Mouse (Mus musculus) kidney, embryonic 14.5 days (tissue): ENCODE data around the gene Zfp668. TPM values are rescaled to one million over a fixed set of nuclear protein-coding genes. Genes with fewer than 3 reads are reported as not detected.

Experiments
- ATAC-seq: fragments of 200-750 bp; cut with Nextera tagmentation; 2 replicates; pipeline ENCODE4 v1.8.0; 2017; ENCODE audit warnings: moderate number of reproducible peaks, mild to moderate bottlenecking, moderate TSS enrichment, moderate library complexity; ENCODE audit not compliant: low FRiP score, low TSS enrichment
- H3K27ac ChIP-seq: fragments of 300-500 bp; sonication (generic); 2 replicates; pipeline ENCODE4 v1.5.1; 2014; ENCODE audit warnings: low read depth, mild to moderate bottlenecking, low read length, moderate library complexity, mixed read lengths
- H3K27me3 ChIP-seq: fragments of 300-500 bp; sonication (generic); 2 replicates; pipeline ENCODE4 v1.6.1; 2014; ENCODE audit warnings: mild to moderate bottlenecking, low read length; ENCODE audit not compliant: control insufficient read depth, insufficient read depth
- H3K36me3 ChIP-seq: fragments of 300-500 bp; sonication (generic); 2 replicates; pipeline ENCODE4 v1.6.1; 2014; ENCODE audit warnings: low read length, mixed read lengths; ENCODE audit not compliant: control insufficient read depth, insufficient read depth
- H3K4me1 ChIP-seq: fragments of 300-500 bp; sonication (generic); 2 replicates; pipeline ENCODE4 v1.6.1; 2014; ENCODE audit warnings: low read length, mixed read lengths; ENCODE audit not compliant: control insufficient read depth, insufficient read depth
- H3K4me2 ChIP-seq: fragments of 300-500 bp; sonication (generic); replicated peaks from 2 replicates; pipeline ENCODE4 v1.6.1; 2014; ENCODE audit warnings: low read depth, mild to moderate bottlenecking, low read length
- H3K4me3 ChIP-seq: fragments of 300-500 bp; sonication (generic); 2 replicates; pipeline ENCODE4 v1.5.1; 2014; ENCODE audit warnings: mild to moderate bottlenecking, low read length
- H3K9ac ChIP-seq: fragments of 300-500 bp; sonication (generic); 2 replicates; pipeline ENCODE4 v1.6.1; 2014; ENCODE audit warnings: low read depth, mild to moderate bottlenecking, low read length, moderate library complexity
- H3K9me3 ChIP-seq: fragments of 300-500 bp; sonication (generic); 2 replicates; pipeline ENCODE4 v1.6.1; 2016; ENCODE audit warnings: low read length; ENCODE audit not compliant: control insufficient read depth
- WGBS: fragments of 180-500 bp; shearing (Covaris S2); extraction: QIAGEN DNeasy Blood & Tissue Kit; methylation state at CpG from one replicate; pipeline ENCODE4 v1.1.7; 2014; 5-methylcytosine and 5-hydroxymethylcytosine counted together
- polyA plus RNA-seq: library from polyadenylated mRNA; unstranded; fragments of >200 nt; fragmentation: Nextera tagmentation; extraction: Ambion mirVana; gene quantifications from 2 replicates; pipeline ENCODE4 v1.2.1, GENCODE M21; 2014

The Zfp668 gene
- polyA plus RNA-seq, 1 experiment from 2014 or later = 21.9 TPM

DNA sequence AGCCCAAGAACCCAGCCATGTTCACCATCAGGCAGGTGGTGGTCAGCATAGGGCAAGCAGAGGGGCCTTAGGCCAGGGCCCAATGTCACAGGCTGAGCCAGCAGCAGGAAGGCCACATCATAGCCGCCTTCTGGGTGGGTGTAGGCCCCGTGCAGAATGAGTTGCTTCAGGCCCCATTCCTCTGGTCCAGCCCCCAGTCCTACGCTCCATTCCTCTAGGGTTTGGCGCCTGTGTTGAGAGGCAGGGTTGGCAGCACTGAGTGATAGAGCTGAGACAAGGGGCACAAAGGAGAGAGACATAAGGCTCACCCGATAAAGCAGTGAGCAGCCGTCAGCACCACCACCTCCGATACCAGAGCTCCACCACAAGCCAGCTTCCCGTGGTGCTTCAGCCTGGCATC is 10.6 kb upstream of the Zfp668 start:
- 81% methylated on average over 8 of the region's 8 CpGs for WGBS
- peaks cover 74% of the 10 kb centered on the region for H3K36me3 ChIP-seq
- H3K27me3 ChIP-seq = no peaks in the 10 kb centered on the region
- no peak for ATAC-seq
- no peak overlapping the region for H3K27ac ChIP-seq
- 0 out of 2 replicates have a peak, but pooled peaks cover 6% of the 10 kb centered on the region for H3K4me1 ChIP-seq
- H3K4me3 ChIP-seq = no peak overlapping the region
- no peak overlapping the region for H3K4me2 ChIP-seq
- no peaks in the 10 kb centered on the region for H3K9me3 ChIP-seq
- no peak overlapping the region for H3K9ac ChIP-seq

DNA sequence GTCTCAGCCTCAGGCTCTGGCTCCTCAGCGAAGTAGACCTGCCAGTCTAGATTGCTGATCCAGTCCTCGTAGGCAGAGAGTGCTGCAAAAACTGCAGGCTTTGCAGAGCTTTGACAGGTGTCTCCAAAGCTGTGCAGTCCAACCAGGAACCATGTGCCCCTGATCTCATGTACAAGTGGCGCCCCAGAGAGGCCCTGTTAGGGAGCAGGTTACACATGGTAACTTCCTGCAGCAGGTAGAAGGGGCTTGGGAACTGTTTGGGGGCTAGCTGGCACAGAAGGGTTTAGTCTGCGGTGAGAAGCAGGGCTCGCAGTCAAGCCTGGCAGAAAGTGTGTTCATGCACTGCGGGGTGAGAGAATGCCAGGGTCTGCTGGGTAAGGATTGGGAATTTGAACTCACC is 9.9 kb upstream of the Zfp668 start:
- Histone ChIP-seq H3K36me3 (peaks cover 79% of the 10 kb centered on the region), H3K4me2 (no peak overlapping the region), H3K4me1 (0 out of 2 replicates have a peak, but pooled peaks cover 6% of the 10 kb centered on the region), H3K4me3 (no peak overlapping the region), H3K27ac (no peak overlapping the region), H3K9ac (no peak overlapping the region), H3K9me3 (no peaks in the 10 kb centered on the region), H3K27me3 (no peaks in the 10 kb centered on the region)
- WGBS = 97% methylated on average over 6 of the region's 6 CpGs
- ATAC-seq = no peak

DNA sequence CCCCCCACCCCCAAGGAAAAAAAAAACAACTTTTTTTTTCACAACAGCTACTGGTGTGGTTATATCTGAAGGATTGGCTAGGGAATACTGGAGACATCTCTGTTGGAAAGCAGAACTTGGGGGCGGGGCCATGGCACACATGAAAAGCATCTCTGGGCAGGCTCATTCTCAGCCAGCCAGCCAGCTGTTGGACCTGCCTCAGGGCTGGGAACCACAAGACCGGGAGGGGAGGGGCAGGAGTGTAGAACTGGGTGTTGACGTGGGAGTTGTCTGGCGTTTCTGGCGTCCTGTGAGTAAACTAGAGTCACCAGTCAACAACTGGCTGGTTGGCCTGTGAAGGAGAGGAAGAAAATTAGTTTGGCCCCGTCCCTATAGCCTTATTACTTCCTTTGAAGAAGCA is 9.3 kb upstream of the Zfp668 start:
- WGBS = 61% methylated on average over 6 of the region's 6 CpGs
- H3K4me2 ChIP-seq = no peak overlapping the region
- 0 out of 2 replicates have a peak, but pooled peaks cover 6% of the 10 kb centered on the region for H3K4me1 ChIP-seq
- H3K9me3 ChIP-seq = no peaks in the 10 kb centered on the region
- H3K27me3 ChIP-seq = no peaks in the 10 kb centered on the region
- no peak overlapping the region for H3K27ac ChIP-seq
- H3K4me3 ChIP-seq = no peak overlapping the region
- H3K36me3 ChIP-seq = peaks cover 85% of the 10 kb centered on the region
- no peak for ATAC-seq
- no peak overlapping the region for H3K9ac ChIP-seq

DNA sequence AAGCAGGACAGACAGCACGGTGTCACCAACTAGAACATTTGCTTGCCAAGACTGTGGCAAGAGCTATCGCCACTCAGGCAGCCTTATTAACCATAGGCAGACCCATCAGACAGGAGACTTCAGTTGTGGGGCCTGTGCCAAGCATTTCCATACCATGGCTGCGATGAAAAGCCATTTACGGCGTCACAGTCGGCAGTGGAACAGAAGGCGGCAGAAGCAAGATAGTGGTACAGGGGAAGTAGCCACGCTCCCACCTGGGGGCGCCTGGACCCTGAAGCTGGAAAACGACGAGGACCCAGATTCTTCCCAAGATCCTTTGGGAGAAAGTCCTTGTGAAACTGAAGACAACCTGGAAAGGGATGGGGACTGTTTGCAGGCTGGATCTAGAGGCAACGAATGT is 3.8 kb upstream of the Zfp668 start:
- H3K4me3 ChIP-seq = no peak overlapping the region
- no peak overlapping the region for H3K9ac ChIP-seq
- 85% methylated on average over 12 of the region's 12 CpGs for WGBS
- no peak overlapping the region for H3K4me2 ChIP-seq
- H3K27me3 ChIP-seq = no peaks in the 10 kb centered on the region
- peaks cover 73% of the 10 kb centered on the region for H3K36me3 ChIP-seq
- no peak for ATAC-seq
- 0 out of 2 replicates have a peak, but pooled peaks cover 12% of the 10 kb centered on the region for H3K4me1 ChIP-seq
- no peaks in the 10 kb centered on the region for H3K9me3 ChIP-seq
- no peak overlapping the region for H3K27ac ChIP-seq

DNA sequence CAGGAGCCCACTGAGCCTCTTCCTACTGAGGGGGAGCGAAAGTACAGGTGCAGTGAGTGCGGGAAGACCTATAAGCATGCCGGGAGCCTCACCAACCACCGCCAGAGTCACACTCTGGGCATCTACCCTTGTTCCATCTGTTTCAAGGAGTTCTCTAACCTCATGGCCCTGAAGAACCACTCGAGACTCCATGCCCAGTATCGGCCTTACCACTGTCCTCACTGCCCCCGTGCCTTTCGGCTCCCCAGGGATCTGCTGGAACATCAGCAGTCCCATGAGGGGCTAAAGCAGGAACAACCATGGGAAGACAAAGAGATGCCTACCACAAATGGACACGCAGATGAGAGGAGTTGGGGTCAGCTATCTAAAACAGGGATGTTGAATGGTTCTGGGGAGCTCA is 2.7 kb upstream of the Zfp668 start:
- no peaks in the 10 kb centered on the region for H3K27me3 ChIP-seq
- 96% methylated on average over 9 of the region's 9 CpGs for WGBS
- H3K27ac ChIP-seq = no peak overlapping the region
- H3K4me3 ChIP-seq = no peak overlapping the region
- H3K9me3 ChIP-seq = no peaks in the 10 kb centered on the region
- ATAC-seq = no peak
- H3K9ac ChIP-seq = no peak overlapping the region
- H3K36me3 ChIP-seq = peaks cover 64% of the 10 kb centered on the region
- H3K4me1 ChIP-seq = peaks cover 15% of the 10 kb centered on the region; the same call in 1 of the 2 replicates
- no peak overlapping the region for H3K4me2 ChIP-seq

DNA sequence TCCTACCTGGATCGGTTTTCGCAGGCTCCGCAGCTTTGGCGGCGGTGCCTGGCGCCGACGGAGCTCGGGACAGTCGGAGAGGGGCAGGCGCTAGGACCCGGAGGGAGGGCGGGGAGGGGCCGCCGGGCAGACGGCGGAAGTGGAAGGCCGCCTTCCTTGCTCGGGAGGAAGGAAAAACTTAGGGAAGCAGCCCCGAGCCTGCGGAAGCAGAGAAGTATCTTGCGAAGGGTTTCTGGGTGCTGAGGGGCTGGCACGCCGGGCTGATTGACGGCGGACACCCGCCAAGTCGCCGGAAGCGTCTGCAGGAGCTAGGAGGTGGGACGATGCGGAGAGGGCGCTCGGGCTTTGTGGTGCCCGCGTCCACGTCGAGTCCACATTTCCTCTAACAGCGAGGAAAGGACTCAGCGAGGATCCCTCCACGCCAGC is 574 bp downstream of the Zfp668 start, which contains the start of gene Zfp646:
Zfp646 (plus strand) TSS at position 181 of the 426 bp plus-strand sequence.
- peak within 1 kb of the TSS; percentile 99 for H3K27ac ChIP-seq
- H3K9me3 ChIP-seq = no peaks in the 10 kb centered on the region
- H3K27me3 ChIP-seq = no peaks in the 10 kb centered on the region
- peaks cover 13% of the 10 kb centered on the region for H3K4me1 ChIP-seq
- WGBS = under 1% methylated on average over 41 of the region's 41 CpGs
- peak within 1 kb of the TSS; percentile 51 for H3K4me2 ChIP-seq
- ATAC-seq = peak; percentile 87
- peaks cover 34% of the 10 kb centered on the region for H3K36me3 ChIP-seq
- H3K4me3 ChIP-seq = peak within 1 kb of the TSS; percentile 81
- peak within 1 kb of the TSS; percentile 97 for H3K9ac ChIP-seq

DNA sequence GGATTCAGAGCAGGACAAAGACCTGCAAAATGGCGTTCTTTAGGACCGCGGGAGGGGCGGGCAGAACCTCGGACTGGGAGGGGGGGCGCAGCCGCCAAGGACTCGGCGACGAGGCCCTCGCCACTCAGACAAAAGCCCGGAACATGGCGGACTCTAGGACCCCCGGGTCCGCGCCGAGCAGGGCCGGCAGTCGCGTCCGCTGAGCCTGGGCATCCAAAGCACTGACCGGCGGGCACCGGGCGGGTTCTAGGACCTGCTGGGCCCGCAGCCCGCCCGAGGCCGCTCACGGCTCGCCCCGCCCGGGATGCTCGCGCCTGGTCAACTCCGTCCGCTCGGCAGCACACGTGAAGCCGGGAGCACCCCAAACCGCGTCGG is 1.0 kb downstream of the Zfp668 start:
- H3K27ac ChIP-seq = peak overlapping the region; percentile 99
- H3K9ac ChIP-seq = peak overlapping the region; percentile 97
- peak; percentile 94 for ATAC-seq
- peak overlapping the region; percentile 81 for H3K4me3 ChIP-seq
- H3K27me3 ChIP-seq = no peaks in the 10 kb centered on the region
- no peaks in the 10 kb centered on the region for H3K9me3 ChIP-seq
- under 1% methylated on average over 40 of the region's 43 CpGs for WGBS
- H3K4me2 ChIP-seq = peak overlapping the region; percentile 51
- H3K4me1 ChIP-seq = peaks cover 13% of the 10 kb centered on the region
- H3K36me3 ChIP-seq = peaks cover 30% of the 10 kb centered on the region

DNA sequence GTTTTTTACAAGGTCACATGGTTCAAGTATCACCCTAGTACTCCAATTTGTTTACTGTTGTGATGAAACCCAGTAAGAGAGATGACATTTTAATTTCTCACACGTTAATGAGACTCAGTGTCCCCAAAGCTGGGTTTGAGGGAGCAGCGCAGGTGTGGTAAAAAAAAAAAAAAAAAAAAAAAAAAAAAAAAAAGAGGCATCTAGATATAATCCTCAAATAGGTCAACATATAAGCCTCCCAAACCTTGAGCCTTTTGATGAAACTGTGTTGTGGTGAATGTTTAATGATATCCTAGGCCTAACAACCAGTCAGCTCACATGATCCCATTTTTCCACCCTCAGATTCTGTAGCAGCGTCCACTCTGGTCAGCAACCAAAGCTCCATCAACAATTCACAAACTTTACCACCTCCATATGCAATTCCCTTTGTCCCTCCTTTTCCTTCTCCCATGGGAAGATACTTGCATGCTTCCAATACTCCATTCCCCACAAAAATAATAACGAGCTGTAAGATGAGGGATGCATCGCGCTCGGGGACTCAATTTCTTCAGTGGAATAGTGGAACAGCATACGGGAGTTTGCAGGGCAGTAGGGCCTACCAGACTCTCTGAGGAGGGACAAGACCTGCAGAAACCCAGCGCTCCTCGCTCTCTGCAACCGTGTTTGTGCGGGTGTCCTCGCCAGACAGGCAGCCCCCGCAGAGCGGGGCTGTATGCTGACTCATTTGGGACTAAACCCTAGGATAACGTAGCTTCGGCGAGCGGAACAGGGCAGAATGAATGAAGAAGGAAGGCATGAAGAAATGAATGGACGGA is 1.6 kb downstream of the Zfp668 start:
- Histone ChIP-seq H3K4me2 (peak overlapping the region; percentile 51), H3K9ac (peak overlapping the region; percentile 97), H3K27ac (peak overlapping the region; percentile 99), H3K27me3 (no peaks in the 10 kb centered on the region), H3K36me3 (peaks cover 24% of the 10 kb centered on the region), H3K9me3 (no peaks in the 10 kb centered on the region), H3K4me3 (peak overlapping the region; percentile 81), H3K4me1 (peaks cover 13% of the 10 kb centered on the region)
- WGBS = 5% methylated on average over 20 of the region's 20 CpGs
- peak; percentile 9 for ATAC-seq

DNA sequence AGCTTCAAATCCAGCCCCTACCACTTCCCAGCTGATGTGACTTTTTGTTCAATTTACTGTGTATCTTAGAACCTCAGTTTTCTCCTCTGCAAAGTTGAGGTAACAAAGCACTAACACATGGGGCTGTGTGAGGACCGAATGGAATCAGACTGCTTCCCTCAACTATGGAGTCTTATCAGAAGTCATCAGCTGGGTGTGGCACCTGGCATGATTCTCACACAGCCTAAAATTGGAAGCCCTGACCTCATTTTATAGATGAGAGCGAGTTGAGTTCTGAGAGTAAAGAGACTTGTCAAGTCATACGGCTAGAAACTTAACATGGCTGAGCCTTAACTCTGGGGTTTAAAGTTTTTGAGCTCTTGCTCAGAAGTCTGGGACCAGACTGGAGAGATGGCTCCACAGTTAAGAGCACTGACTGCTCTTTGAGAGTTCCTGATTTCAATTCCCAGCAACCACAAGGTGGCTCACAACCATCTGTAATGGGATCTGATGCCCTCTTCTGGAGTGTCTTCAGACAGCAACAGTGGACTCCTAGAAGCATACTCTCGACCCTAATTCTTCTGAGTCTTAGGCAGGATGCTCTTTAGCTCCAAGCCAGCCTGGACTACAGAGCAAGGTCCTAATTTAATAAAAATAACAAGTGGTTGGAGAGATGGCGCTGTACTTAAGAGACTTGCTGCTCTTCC is 6.3 kb downstream of the Zfp668 start:
- Histone ChIP-seq H3K27me3 (no peaks in the 10 kb centered on the region), H3K27ac (no peak overlapping the region), H3K36me3 (peaks cover 35% of the 10 kb centered on the region), H3K4me3 (no peak overlapping the region), H3K4me1 (peaks cover 8% of the 10 kb centered on the region), H3K9me3 (no peaks in the 10 kb centered on the region), H3K9ac (no peak overlapping the region), H3K4me2 (no peak overlapping the region)
- no peak for ATAC-seq
- WGBS = 82% methylated on average over 5 of the region's 5 CpGs
